Mouse (Mus musculus) G1E (cell line): Measurements from ENCODE around the gene Vmp1.

Experiments used
- CTCF ChIP-seq: IDR thresholded peaks from 2 replicates; pipeline ENCODE4 v1.5.1; 2012; ENCODE audit warnings: low read depth, low read length, inconsistent platforms, mixed read lengths
- GATA1 ChIP-seq: IDR thresholded peaks from 2 replicates; pipeline ENCODE4 v1.6.1; 2012; ENCODE audit warnings: borderline replicate concordance, low read length, inconsistent platforms, mixed read lengths

GRCm38 (mm10) chr11:86591301-86591845 is 92.3 kb downstream of the Vmp1 start:
- TF ChIP-seq GATA1 (no peak), CTCF (no peak)
